In the genomic region with DNA sequence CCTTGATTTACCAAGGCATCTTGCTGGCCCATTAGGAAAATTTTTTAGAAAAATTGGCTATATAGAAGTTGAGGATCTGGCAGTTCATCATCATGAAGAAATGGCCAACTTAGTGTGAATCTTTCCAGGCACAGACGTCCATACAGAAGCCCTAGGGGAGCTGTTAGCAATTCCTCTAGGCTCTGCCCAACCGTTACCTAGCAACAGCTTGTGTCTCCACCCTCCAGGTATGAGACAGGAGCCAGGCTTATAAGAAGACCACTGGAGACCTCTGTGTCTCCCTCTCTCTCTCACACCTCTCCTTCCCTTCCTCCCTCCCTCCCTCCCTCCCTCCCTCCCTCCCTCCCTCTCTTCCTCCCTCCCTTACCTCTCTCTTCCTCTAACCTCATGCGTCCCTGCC, we compare ENCODE assay signal across 15 mouse cellular contexts. TPM values are rescaled to one million over a fixed set of nuclear protein-coding genes. Genes with fewer than 3 reads are reported as not detected.
DNase-seq lines count a peak whose midpoint lies in the region; ATAC-seq and TF ChIP-seq lines count a peak whose summit lies in the region.
"Had no signal": no experiment of that assay in that cellular context is flagged by ENCODE, and none has a peak within 500 bp of the region (broad histone marks: within the 10 kb centered on the region; RNA-seq: fewer than 3 reads in every experiment).

No protein-coding gene starts in this region.

- H3K9ac ChIP-seq in forebrain, embryonic 14.5 days (ENCODE audit: low read length), result no peak overlapping the region
- H3K9ac ChIP-seq in forebrain, embryonic 15.5 days (replicated peaks), result no peak overlapping the region
- H3K9ac ChIP-seq in ES-Bruce4 (ENCODE audit: low read depth, poor library complexity, severe bottlenecking), result no peak overlapping the region
- no peak overlapping the region for H3K9ac ChIP-seq in hindbrain, embryonic 15.5 days
- H3K9ac ChIP-seq: intestine, embryonic 15.5 days; limb, embryonic 12.5 days; liver, embryonic 14.5 days; neural tube, embryonic 13.5 days; stomach, embryonic 15.5 days had no signal

- peaks cover 14% of the 10 kb centered on the region for H3K4me1 ChIP-seq in forebrain, embryonic 14.5 days (ENCODE audit: control insufficient read depth, insufficient read depth, low read length)
- H3K4me1 ChIP-seq in forebrain, embryonic 15.5 days, result peaks cover 32% of the 10 kb centered on the region
- H3K4me1 ChIP-seq in ES-Bruce4 (ENCODE audit: control insufficient read depth, insufficient read depth, low read length), result peaks cover 8% of the 10 kb centered on the region
- H3K4me1 ChIP-seq in hindbrain, embryonic 15.5 days (replicated peaks), result peaks cover 25% of the 10 kb centered on the region

- no peak overlapping the region for H3K27ac ChIP-seq in forebrain, embryonic 14.5 days (ENCODE audit: low read depth, low read length)
- no peak overlapping the region for H3K27ac ChIP-seq in forebrain, embryonic 15.5 days (replicated peaks)
- H3K27ac ChIP-seq in ES-Bruce4 (ENCODE audit: insufficient read depth, low read length), result peak overlapping the region; percentile 46; the same call in 1 of the 2 replicates
- H3K27ac ChIP-seq in hindbrain, embryonic 15.5 days (replicated peaks), result no peak overlapping the region
- H3K27ac ChIP-seq: left cerebral cortex, adult 2 months; limb, embryonic 12.5 days; liver, embryonic 14.5 days had no signal

- 23% methylated on average over 3 of the region's 3 CpGs for WGBS in forebrain, embryonic 14.5 days
- 51% methylated on average over 3 of the region's 3 CpGs for WGBS in forebrain, embryonic 15.5 days
- 19% methylated on average over 3 of the region's 3 CpGs for WGBS in hindbrain, embryonic 15.5 days

- ATAC-seq in forebrain, embryonic 14.5 days, result no peak
- ATAC-seq in forebrain, embryonic 15.5 days (replicated peaks), result no peak
- ATAC-seq in hindbrain, embryonic 15.5 days (ENCODE audit: low FRiP score, low read depth), result 0 out of 2 replicates have a peak, but pooled peaks have one; percentile 43
- ATAC-seq in megakaryocyte progenitor cell, adult 5-6 weeks (replicated peaks; ENCODE audit: poor library complexity), result no peak
- no peak for ATAC-seq in activated CD4-positive, CD25-positive, alpha-beta regulatory T cell, adult 4 months

- H3K9me3 ChIP-seq in forebrain, embryonic 14.5 days (replicated peaks; ENCODE audit: control insufficient read depth, low read length), result no peaks in the 10 kb centered on the region
- no peaks in the 10 kb centered on the region for H3K9me3 ChIP-seq in forebrain, embryonic 15.5 days
- no peaks in the 10 kb centered on the region for H3K9me3 ChIP-seq in ES-Bruce4 (replicated peaks; ENCODE audit: control insufficient read depth, insufficient read depth, low read length, poor library complexity, severe bottlenecking)
- H3K9me3 ChIP-seq in hindbrain, embryonic 15.5 days, result no peaks in the 10 kb centered on the region
- H3K9me3 ChIP-seq: intestine, embryonic 15.5 days; limb, embryonic 12.5 days; neural tube, embryonic 13.5 days; stomach, embryonic 15.5 days had no signal

- H3K27me3 ChIP-seq in forebrain, embryonic 14.5 days (replicated peaks; ENCODE audit: control insufficient read depth, insufficient read depth, low read length), result no peaks in the 10 kb centered on the region
- no peaks in the 10 kb centered on the region for H3K27me3 ChIP-seq in forebrain, embryonic 15.5 days
- H3K27me3 ChIP-seq in ES-Bruce4 (ENCODE audit: control insufficient read depth, insufficient read depth, low read length, poor library complexity, severe bottlenecking), result no peaks in the 10 kb centered on the region
- H3K27me3 ChIP-seq in hindbrain, embryonic 15.5 days, result no peaks in the 10 kb centered on the region
- H3K27me3 ChIP-seq: intestine, embryonic 15.5 days; limb, embryonic 12.5 days; neural tube, embryonic 13.5 days; stomach, embryonic 15.5 days had no signal

- no peak for TF ChIP-seq POLR2A in ES-Bruce4 (IDR thresholded peaks at IDR 0.05; ENCODE audit: insufficient read depth, low read length)

- TF ChIP-seq CTCF in ES-Bruce4 (IDR thresholded peaks at IDR 0.05; ENCODE audit: low read depth, low read length), result no peak

- peak; percentile 36 for DNase-seq in forebrain, embryonic 14.5 days (ENCODE audit: low spot score)
- peak; percentile 87 for DNase-seq in R1 (ENCODE audit: low read depth, low spot score)
- no peak for DNase-seq in spleen, postnatal 4 days (ENCODE audit: low spot score in 2 of 2)
- DNase-seq: heart, postnatal 14 days had no signal

- no peak for TF ChIP-seq EP300 in ES-Bruce4 (IDR thresholded peaks at IDR 0.05; ENCODE audit: insufficient read depth, low read depth, low read length)

- no peak overlapping the region for H3K4me2 ChIP-seq in forebrain, embryonic 14.5 days (ENCODE audit: low read length)
- H3K4me2 ChIP-seq in forebrain, embryonic 15.5 days (replicated peaks), result no peak overlapping the region
- no peak overlapping the region for H3K4me2 ChIP-seq in hindbrain, embryonic 15.5 days
- H3K4me2 ChIP-seq: limb, embryonic 12.5 days; neural tube, embryonic 13.5 days had no signal

- no peaks in the 10 kb centered on the region for H3K36me3 ChIP-seq in forebrain, embryonic 14.5 days (ENCODE audit: control insufficient read depth, insufficient read depth, low read length)
- no peaks in the 10 kb centered on the region for H3K36me3 ChIP-seq in forebrain, embryonic 15.5 days
- H3K36me3 ChIP-seq in ES-Bruce4 (ENCODE audit: control insufficient read depth, insufficient read depth, low read length, poor library complexity, severe bottlenecking), result no peaks in the 10 kb centered on the region
- H3K36me3 ChIP-seq in hindbrain, embryonic 15.5 days, result no peaks in the 10 kb centered on the region
- H3K36me3 ChIP-seq: intestine, embryonic 15.5 days; limb, embryonic 12.5 days; neural tube, embryonic 13.5 days; stomach, embryonic 15.5 days had no signal

- no peak overlapping the region for H3K4me3 ChIP-seq in forebrain, embryonic 14.5 days (ENCODE audit: low read depth, low read length)
- no peak overlapping the region for H3K4me3 ChIP-seq in forebrain, embryonic 15.5 days
- no peak overlapping the region for H3K4me3 ChIP-seq in ES-Bruce4 (ENCODE audit: low read depth, low read length)
- no peak overlapping the region for H3K4me3 ChIP-seq in hindbrain, embryonic 15.5 days
- H3K4me3 ChIP-seq: intestine, embryonic 15.5 days; left cerebral cortex, adult 2 months; limb, embryonic 12.5 days; neural tube, embryonic 13.5 days; stomach, embryonic 15.5 days had no signal

RNA-seq across cellular contexts. Expression of gene Enc1, which starts 49.8 kb away (rescaled TPM):
- 89.5 and 96.5 TPM in 2 replicates for polyA plus RNA-seq in forebrain, embryonic 14.5 days (2014; fragmentation: Nextera tagmentation; extraction: Ambion mirVana)
- polyA plus RNA-seq in forebrain, embryonic 15.5 days (2015; fragmentation: Nextera tagmentation; extraction: Ambion mirVana), result 82.4 and 103 TPM in 2 replicates
- 83.0 TPM in 2 replicates for polyA plus RNA-seq in ES-Bruce4 (2011; ENCODE audit: insufficient read depth, insufficient read length, low read depth, missing spikeins)
- polyA plus RNA-seq in hindbrain, embryonic 15.5 days (2015; fragmentation: Nextera tagmentation; extraction: Ambion mirVana), result 57.3 and 59.7 TPM in 2 replicates
- total RNA-seq in megakaryocyte progenitor cell, adult 5-6 weeks (2015), result 2.5 and 3.1 TPM in 2 replicates
- total RNA-seq in megakaryocyte progenitor cell, adult 5-6 weeks (2017), result 2.6 and 4.0 TPM in 2 replicates
- polyA plus RNA-seq in activated CD4-positive, CD25-positive, alpha-beta regulatory T cell, adult 4 months (2017; shearing (Covaris generic)), result 1 to 10 TPM; 3.0 to 3.8 TPM

Comparison
In these comparisons a context has a peak if more than half of its experiments do, and no peak if none do; other contexts are left out.
1. DNase-seq: peak in forebrain, embryonic 14.5 days (single experiment) and R1 (single experiment); none in spleen, postnatal 4 days (0 of 2).
2. RNA of gene Enc1, which starts 49.8 kb away (polyA plus RNA-seq): 82.4 to 103 TPM in forebrain, embryonic 15.5 days, 89.5 to 96.5 TPM in forebrain, embryonic 14.5 days, 83.0 TPM in ES-Bruce4 and 57.3 to 59.7 TPM in hindbrain, embryonic 15.5 days; 3.0 to 3.8 TPM in activated CD4-positive, CD25-positive, alpha-beta regulatory T cell, adult 4 months; every median in the first group is over 10 times any median in the second.